Mouse (Mus musculus) myocyte (in vitro differentiated cells): ENCODE data around the gene Rab26.

Experiments
- CEBPB ChIP-seq: IDR thresholded peaks from 2 replicates; pipeline ENCODE4 v1.6.1; 2011; ENCODE audit warnings: mild to moderate bottlenecking, moderate library complexity; ENCODE audit not compliant: poor library complexity, insufficient read depth, severe bottlenecking
- E2F4 ChIP-seq: IDR thresholded peaks from one replicate; pipeline ENCODE4 v1.6.1; 2011; ENCODE audit warnings: mild to moderate bottlenecking, control low read depth, moderate library complexity; ENCODE audit not compliant: insufficient read depth
- MAX ChIP-seq: IDR thresholded peaks from one replicate; pipeline ENCODE4 v1.6.1; 2011; ENCODE audit warnings: low read depth, mild to moderate bottlenecking, control low read depth
- MYOD1 ChIP-seq, 3 experiments: IDR thresholded peaks; one replicate each; pipeline ENCODE4 v1.6.1; 2011; ENCODE audit warnings: control low read depth in 2 of 3, low read depth in 2 of 3, mild to moderate bottlenecking in 2 of 3, moderate library complexity in 1 of 3; ENCODE audit not compliant: insufficient read length in 2 of 3, control insufficient read depth in 1 of 3
- MYOG ChIP-seq, 3 experiments: IDR thresholded peaks; one replicate each; pipeline ENCODE4 v1.6.1; 2011; ENCODE audit warnings: control low read depth in 2 of 3, low read depth in 2 of 3, mild to moderate bottlenecking in 2 of 3; ENCODE audit not compliant: insufficient read length in 2 of 3, control insufficient read depth in 1 of 3, insufficient read depth in 1 of 3
- POLR2A ChIP-seq: IDR thresholded peaks from one replicate; pipeline ENCODE4 v1.6.1; 2011; ENCODE audit warnings: low read depth, mild to moderate bottlenecking, control low read depth, moderate library complexity; ENCODE audit not compliant: insufficient read length
- POLR2AphosphoS2 ChIP-seq: IDR thresholded peaks from one replicate; pipeline ENCODE4 v1.6.1; 2011; ENCODE audit warnings: low read depth, control low read depth; ENCODE audit not compliant: insufficient read length
- SRF ChIP-seq: IDR thresholded peaks from one replicate; pipeline ENCODE4 v1.6.1; 2011; ENCODE audit warnings: low read depth; ENCODE audit not compliant: control insufficient read depth, insufficient read length
- TCF12 ChIP-seq: IDR thresholded peaks from one replicate; pipeline ENCODE4 v1.6.1; 2011; ENCODE audit warnings: mild to moderate bottlenecking, control low read depth; ENCODE audit not compliant: poor library complexity, insufficient read depth, severe bottlenecking
- TCF3 ChIP-seq: IDR thresholded peaks from one replicate; pipeline ENCODE4 v1.6.1; 2011; ENCODE audit warnings: low read depth, control low read depth; ENCODE audit not compliant: insufficient read length
- USF1 ChIP-seq: IDR thresholded peaks from one replicate; pipeline ENCODE4 v1.6.1; 2011; ENCODE audit warnings: low read depth, mild to moderate bottlenecking, control low read depth, moderate library complexity

- TF ChIP-seq SRF = no peak
- TF ChIP-seq TCF12 = no peak
- TF ChIP-seq MYOD1 (IDR thresholded peaks at IDR 0.05; ENCODE audit: control insufficient read depth in 1 of 3, insufficient read length in 2 of 3, low read depth in 2 of 3) = no peak
- TF ChIP-seq POLR2A = no peak
- TF ChIP-seq CEBPB = no peak
- TF ChIP-seq MYOG (IDR thresholded peaks at IDR 0.05; ENCODE audit: control insufficient read depth in 1 of 3, insufficient read depth in 1 of 3, insufficient read length in 2 of 3, low read depth in 2 of 3) = no peak
- TF ChIP-seq POLR2AphosphoS2 = no peak
- TF ChIP-seq MAX = no peak
- no peak for TF ChIP-seq USF1
- no peak for TF ChIP-seq E2F4
- no peak for TF ChIP-seq TCF3
Measured at GRCm38 (mm10) chr17:24572651-24573245, 38.7 kb upstream of the Rab26 start.
